Mouse (Mus musculus) bone marrow, adult 2 months (tissue): ENCODE results near the gene Dnajc5g.

Experiments used
- CTCF ChIP-seq: fragments of 200-500 bp; IDR thresholded peaks from 2 replicates; pipeline ENCODE4 v1.5.1; 2011; ENCODE audit warnings: low read length, control low read depth; ENCODE audit not compliant: control insufficient read depth, insufficient read depth
- POLR2A ChIP-seq: fragments of 200-500 bp; IDR thresholded peaks from 2 replicates; pipeline ENCODE4 v1.6.1; 2011; ENCODE audit warnings: low read depth, mild to moderate bottlenecking, control low read depth, low read length, borderline replicate concordance; ENCODE audit not compliant: control insufficient read depth

- TF ChIP-seq CTCF (no peak), POLR2A (no peak)
These were observed 11.8 kb upstream of the Dnajc5g start for GRCm38 (mm10) chr5:31094100-31094798.
